Mouse (Mus musculus): ENCODE measurements around the gene Homer2.

DNA sequence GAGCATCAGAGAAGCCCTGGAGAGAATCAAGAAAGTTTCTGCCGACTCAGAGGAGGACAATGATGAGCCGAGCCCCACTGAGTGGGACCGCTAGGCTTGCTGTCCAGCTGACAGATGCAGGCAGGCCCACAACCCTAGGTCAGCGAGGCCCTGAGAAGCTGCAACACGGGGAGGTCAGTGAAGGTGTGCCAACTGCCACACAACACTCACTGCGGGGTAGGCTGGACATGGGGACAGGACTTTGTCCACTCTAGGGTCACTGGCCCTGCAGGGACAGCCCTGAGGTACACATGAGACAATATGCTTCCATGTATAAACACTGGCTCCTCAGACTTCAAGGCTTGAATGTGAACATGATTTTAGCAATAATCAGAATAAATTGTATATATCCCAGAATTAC is 111.2 kb downstream of the Homer2 start:
- TF ChIP-seq GATA1 (IDR thresholded peaks at IDR 0.05; ENCODE audit: borderline replicate concordance, low read length) (no peak), FLI1 (IDR thresholded peaks at IDR 0.05; ENCODE audit: low read length) (no peak)

Measured in megakaryocyte, embryonic 14.5 days (primary cell).